Comparison of ENCODE assay signal across 30 mouse cellular contexts in genomic region chr5:131857976-131858375, GRCm38 (mm10).
DNase-seq lines count a peak whose midpoint lies in the region; ATAC-seq and TF ChIP-seq lines count a peak whose summit lies in the region.
"Had no signal": no experiment of that assay in that cellular context is flagged by ENCODE, and none has a peak within 500 bp of the region (broad histone marks: within the 10 kb centered on the region; RNA-seq: fewer than 3 reads in every experiment).

No protein-coding gene starts in this region.

- H3K27ac ChIP-seq in layer of hippocampus, adult 2 months, result no peak overlapping the region
- H3K27ac ChIP-seq: embryonic facial prominence, embryonic 10.5 days; embryonic facial prominence, embryonic 13.5 days; forebrain, embryonic 10.5 days; forebrain, embryonic 13.5 days; heart, adult 2 months; heart, embryonic 10.5 days; heart, embryonic 13.5 days; hindbrain, embryonic 14.5 days; hindbrain, postnatal 0 days had no signal

- ATAC-seq in erythroblast, adult 5-6 weeks (replicated peaks; ENCODE audit: low FRiP score, poor library complexity, severe bottlenecking), result no peak
- ATAC-seq: CD4-positive, CD25-positive, alpha-beta regulatory T cell, adult 4 months; forebrain, embryonic 13.5 days; forebrain, embryonic 16.5 days; hindbrain, postnatal 0 days; inflammation-experienced regulatory T-cells, adult 6 months; intestine, embryonic 16.5 days had no signal

- no peak overlapping the region for H3K4me3 ChIP-seq in layer of hippocampus, adult 2 months
- H3K4me3 ChIP-seq: embryonic facial prominence, embryonic 10.5 days; embryonic facial prominence, embryonic 13.5 days; forebrain, embryonic 10.5 days; forebrain, embryonic 13.5 days; heart, adult 2 months; heart, embryonic 10.5 days; heart, embryonic 13.5 days had no signal

- DNase-seq in ES-CJ7 (ENCODE audit: low read depth, low spot score), result peak; percentile 15
- DNase-seq in R1 (ENCODE audit: low read depth, low spot score), result peak; percentile 6
- peak; percentile 66 for DNase-seq in adrenal gland, adult 8-10 months
- DNase-seq in adrenal gland, postnatal 25 days, result peak; percentile 24
- DNase-seq in layer of hippocampus, adult 2 months (ENCODE audit: low spot score in 2 of 2), result no peak
- DNase-seq in retina, postnatal 1 day, result no peak
- DNase-seq: cerebellum, adult 11 months; cerebellum, adult 2 months; cerebellum, adult 9-11 months; cerebellum, postnatal 36 days; embryo, embryonic 11 days; gastrocnemius, postnatal 10 days; gastrocnemius, postnatal 36 days; heart, adult 2 months; heart, postnatal 14 days; heart, postnatal 4 days; kidney, adult 2 months had no signal

- no peak for TF ChIP-seq CTCF in layer of hippocampus, adult 2 months (conservative IDR thresholded peaks at IDR 0.05)

Comparison
In these comparisons a context has a peak if more than half of its experiments do, and no peak if none do; other contexts are left out.
1. DNase-seq: peak in ES-CJ7 (single experiment), R1 (single experiment), adrenal gland, adult 8-10 months (single experiment) and adrenal gland, postnatal 25 days (single experiment); none in layer of hippocampus, adult 2 months (0 of 2) and retina, postnatal 1 day (single experiment).